ENCODE assay signal across 8 mouse cellular contexts in the genomic region with DNA sequence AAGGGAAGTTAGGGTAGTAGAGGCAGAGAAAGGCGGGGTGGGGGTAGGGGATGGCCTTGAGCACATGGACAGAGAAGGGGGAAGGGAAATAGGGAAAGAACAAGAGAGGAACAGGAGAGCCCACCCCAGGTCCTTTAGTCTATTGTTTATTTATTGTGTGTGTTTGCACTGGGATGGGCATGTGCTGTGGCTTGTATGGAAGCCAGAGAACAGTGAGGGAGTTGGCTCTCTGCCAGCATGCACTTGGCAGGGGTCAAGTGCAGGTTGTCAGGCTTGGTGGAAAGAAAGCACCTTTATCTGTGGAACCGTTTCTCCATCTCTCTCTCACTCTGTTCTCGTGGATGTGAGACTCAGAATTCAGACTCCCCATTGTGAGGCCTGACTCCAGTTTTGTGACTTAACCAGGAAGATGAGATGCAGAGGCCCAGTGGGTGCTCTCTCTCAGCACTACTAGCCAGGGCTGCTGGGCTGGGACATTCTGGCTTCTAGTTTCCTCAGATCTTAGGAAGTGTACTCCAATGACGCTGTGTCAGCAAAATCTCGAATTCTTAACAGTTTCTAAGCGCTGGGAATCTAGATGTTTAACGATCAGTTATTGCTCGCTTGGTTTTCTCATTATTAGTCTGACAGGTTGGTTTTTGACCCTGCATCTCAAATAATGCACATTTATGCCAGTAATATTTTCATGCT. TPM values are rescaled to one million over a fixed set of nuclear protein-coding genes. Genes with fewer than 3 reads are reported as not detected.
DNase-seq lines count a peak whose midpoint lies in the region; ATAC-seq and TF ChIP-seq lines count a peak whose summit lies in the region.

No protein-coding gene starts in this region.

- no peak overlapping the region for H3K4me2 ChIP-seq in intestine, postnatal 0 days (replicated peaks; ENCODE audit: low read depth)
- H3K4me2 ChIP-seq in midbrain, embryonic 14.5 days (ENCODE audit: low read length): no peak overlapping the region

- TF ChIP-seq CTCF in intestine, postnatal 0 days (IDR thresholded peaks at IDR 0.05; ENCODE audit: low read depth): no peak

- WGBS in intestine, postnatal 0 days: 41% methylated on average over 8 of the region's 8 CpGs
- 62% methylated on average over 8 of the region's 8 CpGs for WGBS in midbrain, embryonic 14.5 days

- H3K27me3 ChIP-seq in intestine, postnatal 0 days (replicated peaks; ENCODE audit: control insufficient read depth, insufficient read depth, low read length): no peaks in the 10 kb centered on the region
- no peaks in the 10 kb centered on the region for H3K27me3 ChIP-seq in midbrain, embryonic 14.5 days (ENCODE audit: control insufficient read depth, insufficient read depth, low read length)

- ATAC-seq in intestine, postnatal 0 days: peak; percentile 42
- peak; percentile 26; the same call in 1 of the 2 replicates for ATAC-seq in midbrain, embryonic 14.5 days (ENCODE audit: low FRiP score, low TSS enrichment)
- ATAC-seq in megakaryocyte, adult 5-6 weeks (ENCODE audit: poor library complexity, severe bottlenecking): no peak

- no peak overlapping the region for H3K4me3 ChIP-seq in intestine, postnatal 0 days (ENCODE audit: low read depth, low read length)
- H3K4me3 ChIP-seq in midbrain, embryonic 14.5 days (replicated peaks; ENCODE audit: low read depth, low read length): no peak overlapping the region

- DNase-seq in ovary, postnatal 14 days (ENCODE audit: low spot score): peak; percentile 35
- DNase-seq in ovary, postnatal 10 days (ENCODE audit: low spot score): no peak
- DNase-seq in cerebellum, postnatal 10 days: peak; percentile 76 to 85
- peak; percentile 56 for DNase-seq in midbrain, embryonic 14.5 days
- no peak for DNase-seq in ovary, adult 18-20 months (ENCODE audit: low spot score)
- DNase-seq in gastrocnemius, adult 18-20 months (ENCODE audit: low spot score): no peak

- H3K36me3 ChIP-seq in intestine, postnatal 0 days (ENCODE audit: control insufficient read depth, insufficient read depth): no peaks in the 10 kb centered on the region; the same call in 1 of the 2 replicates
- H3K36me3 ChIP-seq in midbrain, embryonic 14.5 days (ENCODE audit: control insufficient read depth, insufficient read depth, low read length): no peaks in the 10 kb centered on the region

- no peak overlapping the region for H3K27ac ChIP-seq in intestine, postnatal 0 days (ENCODE audit: low read depth, low read length)
- no peak overlapping the region for H3K27ac ChIP-seq in midbrain, embryonic 14.5 days (replicated peaks; ENCODE audit: low read depth, low read length)

- no peaks in the 10 kb centered on the region for H3K9me3 ChIP-seq in intestine, postnatal 0 days (ENCODE audit: control insufficient read depth)
- H3K9me3 ChIP-seq in midbrain, embryonic 14.5 days (ENCODE audit: control insufficient read depth, low read length): no peaks in the 10 kb centered on the region

- H3K4me1 ChIP-seq in intestine, postnatal 0 days (replicated peaks; ENCODE audit: control insufficient read depth, insufficient read depth, low read length): peaks cover 22% of the 10 kb centered on the region
- peaks cover 9% of the 10 kb centered on the region; the same call in 1 of the 2 replicates for H3K4me1 ChIP-seq in midbrain, embryonic 14.5 days (ENCODE audit: control insufficient read depth, insufficient read depth, low read length)

- H3K9ac ChIP-seq in intestine, postnatal 0 days (ENCODE audit: low read depth, low read length): no peak overlapping the region
- no peak overlapping the region for H3K9ac ChIP-seq in midbrain, embryonic 14.5 days (replicated peaks; ENCODE audit: low read length)

RNA-seq across cellular contexts. Expression of a gene that starts 36.2 kb away (rescaled TPM):
- 4.3 and 5.2 TPM in 2 replicates for polyA plus RNA-seq in intestine, postnatal 0 days (2015; fragmentation: Nextera tagmentation; extraction: Ambion mirVana)
- polyA plus RNA-seq in midbrain, embryonic 14.5 days (2014; fragmentation: Nextera tagmentation; extraction: Ambion mirVana): 1.3 and 2.1 TPM in 2 replicates
- 5.3 and 8.3 TPM in 2 replicates for total RNA-seq in megakaryocyte, adult 5-6 weeks (2015)
- total RNA-seq in megakaryocyte, adult 5-6 weeks (2017): 0.73 and 1.3 TPM in 2 replicates
- 1 to 10 TPM; 9.3 to 9.5 TPM for total RNA-seq in gastrocnemius, adult 18-20 months (2021)

Comparison
In these comparisons a context has a peak if more than half of its experiments do, and no peak if none do; other contexts are left out.
1. DNase-seq: peak in ovary, postnatal 14 days (single experiment), cerebellum, postnatal 10 days (2 of 2) and midbrain, embryonic 14.5 days (single experiment); none in ovary, postnatal 10 days (single experiment), ovary, adult 18-20 months (single experiment) and gastrocnemius, adult 18-20 months (single experiment).